Mouse (Mus musculus) liver, postnatal 0 days (tissue): ENCODE measurements around the gene Atrnl1.

Source experiments
- CTCF ChIP-seq: sonication (generic); IDR thresholded peaks from 2 replicates; pipeline ENCODE4 v1.5.1; 2016; ENCODE audit warnings: antibody characterized with exemption, low read depth
- EP300 ChIP-seq: IDR thresholded peaks from 2 replicates; pipeline ENCODE4 v1.6.1; 2016; ENCODE audit warnings: antibody characterized with exemption, low read depth, mild to moderate bottlenecking

- TF ChIP-seq CTCF (peak; percentile 84), EP300 (no peak)
These were observed 114.1 kb downstream of the Atrnl1 start for GRCm38 (mm10) chr19:57724920-57725319.
